In genomic region chr3:88951327-88951800, GRCm38 (mm10) we compare ENCODE assay signal across 8 mouse cellular contexts. TPM values are rescaled to one million over a fixed set of nuclear protein-coding genes. Genes with fewer than 3 reads are reported as not detected.
A peak's percentile ranks its signal among the peaks of the same experiment; 100 is the strongest.
DNase-seq lines count a peak whose midpoint lies in the region; ATAC-seq and TF ChIP-seq lines count a peak whose summit lies in the region.

No protein-coding gene starts in this region.

- H3K27ac ChIP-seq in lung, postnatal 0 days (ENCODE audit: low read length) = peak overlapping the region; percentile 99
- peak overlapping the region; percentile 99 for H3K27ac ChIP-seq in embryonic facial prominence, embryonic 14.5 days (replicated peaks; ENCODE audit: low read depth, low read length)
- H3K27ac ChIP-seq in limb, embryonic 10.5 days = peak overlapping the region; percentile 99
- H3K27ac ChIP-seq in olfactory bulb, adult 2 months (ENCODE audit: insufficient read depth, low read depth, low read length) = peak overlapping the region; percentile 99

- WGBS in lung, postnatal 0 days = under 1% methylated on average over 5 of the region's 5 CpGs
- WGBS in embryonic facial prominence, embryonic 14.5 days = under 1% methylated on average over 5 of the region's 5 CpGs
- WGBS in limb, embryonic 10.5 days = 3% methylated on average over 5 of the region's 5 CpGs
- under 1% methylated on average over 5 of the region's 5 CpGs for WGBS in olfactory bulb, adult 2 months

- no peaks in the 10 kb centered on the region for H3K27me3 ChIP-seq in lung, postnatal 0 days (replicated peaks; ENCODE audit: insufficient read depth, low read length)
- no peaks in the 10 kb centered on the region for H3K27me3 ChIP-seq in embryonic facial prominence, embryonic 14.5 days (replicated peaks; ENCODE audit: control insufficient read depth, insufficient read depth, low read length)
- H3K27me3 ChIP-seq in limb, embryonic 10.5 days (ENCODE audit: low read depth, poor library complexity, severe bottlenecking) = no peaks in the 10 kb centered on the region

- H3K9ac ChIP-seq in lung, postnatal 0 days (replicated peaks; ENCODE audit: low read depth) = peak overlapping the region; percentile 98
- peak overlapping the region; percentile 95 for H3K9ac ChIP-seq in embryonic facial prominence, embryonic 14.5 days (ENCODE audit: low read depth, low read length)

- peak overlapping the region; percentile 92 for H3K4me3 ChIP-seq in lung, postnatal 0 days (ENCODE audit: low read depth, low read length)
- peak overlapping the region; percentile 82 for H3K4me3 ChIP-seq in embryonic facial prominence, embryonic 14.5 days (ENCODE audit: low read depth, low read length)
- H3K4me3 ChIP-seq in limb, embryonic 10.5 days = peak overlapping the region; percentile 89
- H3K4me3 ChIP-seq in olfactory bulb, adult 2 months (ENCODE audit: insufficient read depth, low read depth, low read length) = peak overlapping the region; percentile 76

- DNase-seq in lung, postnatal 0 days (ENCODE audit: low spot score) = no peak
- no peak for DNase-seq in lung, postnatal 14 days
- no peak for DNase-seq in embryonic facial prominence, embryonic 14.5 days (ENCODE audit: low spot score)
- DNase-seq in limb, embryonic 10.5 days (ENCODE audit: low spot score) = no peak
- no peak for DNase-seq in adrenal gland, adult 2 months
- no peak for DNase-seq in left cerebral cortex, adult 18-20 months (ENCODE audit: low spot score in 2 of 2)

- peak overlapping the region; percentile 72 for H3K4me2 ChIP-seq in lung, postnatal 0 days (replicated peaks; ENCODE audit: low read depth, low read length)
- H3K4me2 ChIP-seq in embryonic facial prominence, embryonic 14.5 days (ENCODE audit: low read depth, low read length) = peak overlapping the region; percentile 83

- no peaks in the 10 kb centered on the region for H3K9me3 ChIP-seq in lung, postnatal 0 days (ENCODE audit: low read length)
- H3K9me3 ChIP-seq in embryonic facial prominence, embryonic 14.5 days (ENCODE audit: control insufficient read depth, low read length) = no peaks in the 10 kb centered on the region
- no peaks in the 10 kb centered on the region for H3K9me3 ChIP-seq in limb, embryonic 10.5 days (replicated peaks)

- no peak for ATAC-seq in lung, postnatal 0 days
- no peak for ATAC-seq in embryonic facial prominence, embryonic 14.5 days (ENCODE audit: low read depth)
- ATAC-seq in inflammation-experienced regulatory T-cells, adult 6 months = no peak

- TF ChIP-seq EP300 in lung, postnatal 0 days (IDR thresholded peaks at IDR 0.05) = no peak

- 0 out of 2 replicates have a peak, but pooled peaks cover 2% of the 10 kb centered on the region for H3K4me1 ChIP-seq in lung, postnatal 0 days (ENCODE audit: insufficient read depth, low read depth, low read length)
- H3K4me1 ChIP-seq in embryonic facial prominence, embryonic 14.5 days (ENCODE audit: control insufficient read depth, insufficient read depth, low read length) = peaks cover 11% of the 10 kb centered on the region
- H3K4me1 ChIP-seq in limb, embryonic 10.5 days = peaks cover 28% of the 10 kb centered on the region
- H3K4me1 ChIP-seq in olfactory bulb, adult 2 months (ENCODE audit: control insufficient read depth, insufficient read depth, low read length) = peaks cover 6% of the 10 kb centered on the region; the same call in 1 of the 2 replicates

- no peak for TF ChIP-seq POLR2A in olfactory bulb, adult 2 months (IDR thresholded peaks at IDR 0.05; ENCODE audit: insufficient read depth, low read depth, low read length)

- no peaks in the 10 kb centered on the region for H3K36me3 ChIP-seq in lung, postnatal 0 days (ENCODE audit: insufficient read depth, low read length)
- H3K36me3 ChIP-seq in embryonic facial prominence, embryonic 14.5 days (ENCODE audit: control insufficient read depth, insufficient read depth, low read length) = no peaks in the 10 kb centered on the region
- peaks cover 3% of the 10 kb centered on the region for H3K36me3 ChIP-seq in limb, embryonic 10.5 days

- TF ChIP-seq CTCF in lung, postnatal 0 days (IDR thresholded peaks at IDR 0.05) = no peak
- no peak for TF ChIP-seq CTCF in olfactory bulb, adult 2 months (IDR thresholded peaks at IDR 0.05; ENCODE audit: insufficient read depth, low read depth, low read length)

RNA-seq across cellular contexts. Expression of gene Dap3, which starts 0.4 kb away (rescaled TPM):
- polyA plus RNA-seq in lung, postnatal 0 days (2015; fragmentation: Nextera tagmentation; extraction: Ambion mirVana) = 64.6 and 66.3 TPM in 2 replicates
- 125 and 138 TPM in 2 replicates for polyA plus RNA-seq in embryonic facial prominence, embryonic 14.5 days (2014; fragmentation: Nextera tagmentation; extraction: Ambion mirVana)
- polyA plus RNA-seq in limb, embryonic 10.5 days (2016; fragmentation: Nextera tagmentation; extraction: Ambion mirVana) = 160 and 173 TPM in 2 replicates
- not detected in 2 replicates for polyA plus RNA-seq in olfactory bulb, adult 2 months (2012; ENCODE audit: insufficient read depth, insufficient read length, low replicate concordance, missing spikeins)
- total RNA-seq in adrenal gland, adult 2 months (2021) = 100 to 1,000 TPM; 129 to 130 TPM
- 26.2 and 30.4 TPM in 2 replicates for polyA plus RNA-seq in adrenal gland, adult 2 months (2012; rRNA removed)
- polyA plus RNA-seq in inflammation-experienced regulatory T-cells, adult 6 months (2017; shearing (Covaris generic)) = 100 to 1,000 TPM; 104 to 154 (median 141) TPM
- total RNA-seq in left cerebral cortex, adult 18-20 months (2021) = 100 to 1,000 TPM in 1 of 2 experiments, 10 to 100 TPM in 1; 98.4 to 105 TPM

RNA-seq across cellular contexts. Expression of gene Ash1l, which starts 0.9 kb away (rescaled TPM):
- 11.9 and 15.0 TPM in 2 replicates for polyA plus RNA-seq in lung, postnatal 0 days (2015; fragmentation: Nextera tagmentation; extraction: Ambion mirVana)
- polyA plus RNA-seq in embryonic facial prominence, embryonic 14.5 days (2014; fragmentation: Nextera tagmentation; extraction: Ambion mirVana) = 19.8 and 21.4 TPM in 2 replicates
- polyA plus RNA-seq in limb, embryonic 10.5 days (2016; fragmentation: Nextera tagmentation; extraction: Ambion mirVana) = 13.4 and 17.3 TPM in 2 replicates
- polyA plus RNA-seq in olfactory bulb, adult 2 months (2012; ENCODE audit: insufficient read depth, insufficient read length, low replicate concordance, missing spikeins) = 107 TPM in 1 of 2 replicates, not detected in the other
- 10 to 100 TPM; 38.3 to 57.0 TPM for total RNA-seq in adrenal gland, adult 2 months (2021)
- polyA plus RNA-seq in adrenal gland, adult 2 months (2012; rRNA removed) = 3.9 and 4.9 TPM in 2 replicates
- 10 to 100 TPM; 22.7 to 59.3 (median 41.7) TPM for polyA plus RNA-seq in inflammation-experienced regulatory T-cells, adult 6 months (2017; shearing (Covaris generic))
- 10 to 100 TPM; 90.9 to 92.2 TPM for total RNA-seq in left cerebral cortex, adult 18-20 months (2021)

RNA-seq across cellular contexts. Expression of gene Msto1, which starts 37.6 kb away (rescaled TPM):
- polyA plus RNA-seq in lung, postnatal 0 days (2015; fragmentation: Nextera tagmentation; extraction: Ambion mirVana) = 23.2 and 24.6 TPM in 2 replicates
- polyA plus RNA-seq in embryonic facial prominence, embryonic 14.5 days (2014; fragmentation: Nextera tagmentation; extraction: Ambion mirVana) = 44.3 and 50.5 TPM in 2 replicates
- 57.4 and 67.0 TPM in 2 replicates for polyA plus RNA-seq in limb, embryonic 10.5 days (2016; fragmentation: Nextera tagmentation; extraction: Ambion mirVana)
- 208 TPM in 1 of 2 replicates, not detected in the other for polyA plus RNA-seq in olfactory bulb, adult 2 months (2012; ENCODE audit: insufficient read depth, insufficient read length, low replicate concordance, missing spikeins)
- total RNA-seq in adrenal gland, adult 2 months (2021) = 10 to 100 TPM; 18.9 to 25.2 TPM
- 28.4 and 30.2 TPM in 2 replicates for polyA plus RNA-seq in adrenal gland, adult 2 months (2012; rRNA removed)
- 10 to 100 TPM; 23.3 to 29.4 (median 25.3) TPM for polyA plus RNA-seq in inflammation-experienced regulatory T-cells, adult 6 months (2017; shearing (Covaris generic))
- total RNA-seq in left cerebral cortex, adult 18-20 months (2021) = 10 to 100 TPM; 20.6 to 22.5 TPM
